Mouse (Mus musculus) mouse embryonic stem cell (cell line): ENCODE results near the gene Peg3.

Experiments
- in situ Hi-C, 2 experiments: fragments of 300-500 bp; cut with MboI; formaldehyde crosslinking; loops; 1 replicate in 1 of 2; 3 replicates in 1 of 2; pipeline ENCODE4 v1.14.3; 2019 to 2020; ENCODE audit warnings: low sequenced_read_pairs in 2 of 2, low pct_unique_long_range_greater_than_20kb in 1 of 2, mixed read lengths in 1 of 2; ENCODE audit not compliant: unreplicated experiment in 1 of 2

The Peg3 gene

DNA sequence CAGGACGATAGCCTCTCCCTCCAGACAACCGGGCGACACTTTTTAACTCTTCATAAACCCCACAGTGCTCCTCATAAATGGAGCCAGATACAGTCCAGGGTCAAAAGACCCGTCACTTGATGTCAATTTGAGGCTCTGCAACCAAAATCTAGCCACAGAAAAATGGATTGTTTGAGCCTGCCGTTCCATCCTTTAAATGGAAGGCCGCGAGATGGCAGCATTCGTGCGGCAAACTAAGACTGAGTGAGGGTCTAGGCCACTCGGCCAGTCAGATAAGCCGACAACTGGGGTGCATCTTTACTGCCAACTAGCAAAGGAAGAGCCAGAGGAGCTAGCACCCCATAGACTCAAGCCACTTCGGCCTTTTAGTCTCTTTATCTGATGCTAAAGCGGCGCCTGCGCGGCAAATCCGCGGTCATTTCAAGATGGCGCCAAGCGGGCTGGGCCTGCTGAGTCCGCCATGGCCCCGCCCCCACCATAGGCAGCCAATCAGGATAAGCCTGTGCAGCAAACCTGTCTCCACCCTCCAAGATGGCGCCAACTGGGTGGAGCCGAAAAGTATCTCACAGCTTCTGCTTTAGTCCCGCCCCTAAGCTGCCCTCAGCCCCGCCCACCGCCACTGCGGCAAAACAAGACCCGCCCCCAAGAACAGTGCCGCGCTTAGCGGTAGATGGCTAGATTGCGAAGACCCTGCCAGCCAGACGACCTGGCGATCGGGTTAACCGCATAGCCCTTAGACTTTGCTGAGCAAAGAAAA lies 992 bp downstream of the Peg3 start:
- in situ Hi-C loops: loop anchor here in 1 of 2 experiments (10.0 kb wide), 1 partner anchor 206 kb away; no protein-coding TSS in a partner anchor

DNA sequence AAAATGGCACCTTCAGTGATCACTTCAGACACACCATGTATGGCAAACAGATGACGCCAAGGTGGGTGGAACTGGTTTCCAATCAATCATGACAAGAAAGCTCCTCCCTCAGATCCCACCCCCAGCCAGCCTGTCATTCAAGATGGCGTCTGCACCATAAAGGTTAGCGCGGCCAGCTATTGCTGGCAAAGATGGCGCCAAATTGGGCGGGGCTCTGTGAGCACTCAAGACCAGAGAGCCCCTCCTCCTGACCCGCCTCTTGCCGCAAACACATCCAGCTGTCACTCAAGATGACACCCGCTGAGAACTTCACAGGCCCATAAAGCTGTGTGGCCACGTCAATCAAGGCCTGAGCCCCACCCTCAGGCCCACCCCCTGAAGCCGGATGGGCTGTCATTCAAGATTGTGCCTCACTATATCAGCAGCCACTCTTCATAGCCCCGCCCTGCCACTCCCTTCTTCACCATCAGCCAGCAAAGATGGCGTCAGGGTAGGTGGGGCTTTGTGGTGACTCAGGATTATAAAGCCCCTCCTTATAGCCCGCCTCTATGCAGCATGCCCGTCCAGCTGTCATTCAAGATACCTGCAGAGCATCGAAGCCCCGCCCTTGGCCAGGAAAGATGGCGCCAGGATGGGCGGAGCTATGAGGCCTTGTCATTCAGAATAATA lies 1.8 kb downstream of the Peg3 start:
- in situ Hi-C loops: loop anchor here in 1 of 2 experiments (10.0 kb wide), 1 partner anchor 206 kb away; no protein-coding TSS in a partner anchor

DNA sequence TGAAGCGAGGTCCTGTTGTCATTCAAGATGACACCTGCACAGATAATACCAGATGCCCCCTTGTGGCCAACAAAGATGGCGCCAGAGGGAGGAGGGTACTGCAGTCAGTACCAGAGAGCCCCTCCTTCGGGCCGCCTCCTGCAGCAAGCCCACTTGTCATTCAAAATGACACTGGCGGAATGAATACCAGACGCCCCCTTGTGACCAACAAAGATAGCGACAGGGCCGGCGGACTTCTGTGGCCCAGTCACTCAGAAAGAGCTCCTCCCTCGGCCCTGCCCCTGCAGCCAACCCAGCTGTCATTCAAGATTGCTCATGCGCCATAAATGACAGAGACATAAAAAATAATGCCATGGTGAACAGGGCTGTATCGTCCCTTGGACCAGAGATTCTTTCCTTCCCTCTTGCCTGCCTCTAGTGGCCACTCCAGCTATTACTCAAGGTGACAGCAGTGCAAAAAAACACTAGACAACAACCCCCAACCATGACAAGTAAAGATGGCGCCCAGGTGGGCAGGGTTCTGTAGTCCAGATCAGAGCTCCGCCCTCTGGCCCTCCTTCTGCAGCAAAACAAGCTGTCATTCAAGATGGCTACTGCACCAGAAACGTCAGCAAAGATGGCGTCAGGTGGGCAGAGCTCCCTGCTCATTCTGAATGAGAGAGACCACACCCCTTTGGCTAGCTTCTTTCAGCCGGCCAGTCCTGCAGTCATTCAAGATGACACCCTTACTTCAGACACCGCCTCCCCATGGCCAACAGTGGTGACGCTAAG lies 2.7 kb downstream of the Peg3 start:
- in situ Hi-C loops: loop anchor here in 1 of 2 experiments (10.0 kb wide), 1 partner anchor 207 kb away; no protein-coding TSS in a partner anchor

DNA sequence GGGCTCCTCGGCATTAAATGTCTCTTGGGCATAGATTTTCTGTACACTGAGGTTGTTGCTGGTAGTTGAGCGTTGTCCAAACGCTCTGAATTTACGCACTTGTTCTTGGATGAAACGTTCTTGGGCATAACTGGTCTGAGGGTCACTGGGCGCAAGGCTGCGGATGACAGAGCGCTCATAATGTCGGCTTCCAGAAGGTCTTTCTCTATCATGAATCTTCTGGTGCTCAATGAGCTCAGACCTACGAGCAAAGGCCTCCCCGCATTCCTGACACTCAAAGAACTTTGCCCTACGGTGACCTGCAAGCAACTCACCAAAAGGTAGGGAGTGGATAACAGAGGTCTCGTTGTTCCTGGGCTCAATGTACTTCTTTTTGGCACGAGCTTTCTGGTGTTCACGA lies 20.8 kb downstream of the Peg3 start:
- in situ Hi-C loops: loop anchor here (5.0 to 25.0 kb wide), 3 partner anchors 52 to 578 kb away; partner anchors contain the start of gene Gm45844 (in 1 of the 2)

DNA sequence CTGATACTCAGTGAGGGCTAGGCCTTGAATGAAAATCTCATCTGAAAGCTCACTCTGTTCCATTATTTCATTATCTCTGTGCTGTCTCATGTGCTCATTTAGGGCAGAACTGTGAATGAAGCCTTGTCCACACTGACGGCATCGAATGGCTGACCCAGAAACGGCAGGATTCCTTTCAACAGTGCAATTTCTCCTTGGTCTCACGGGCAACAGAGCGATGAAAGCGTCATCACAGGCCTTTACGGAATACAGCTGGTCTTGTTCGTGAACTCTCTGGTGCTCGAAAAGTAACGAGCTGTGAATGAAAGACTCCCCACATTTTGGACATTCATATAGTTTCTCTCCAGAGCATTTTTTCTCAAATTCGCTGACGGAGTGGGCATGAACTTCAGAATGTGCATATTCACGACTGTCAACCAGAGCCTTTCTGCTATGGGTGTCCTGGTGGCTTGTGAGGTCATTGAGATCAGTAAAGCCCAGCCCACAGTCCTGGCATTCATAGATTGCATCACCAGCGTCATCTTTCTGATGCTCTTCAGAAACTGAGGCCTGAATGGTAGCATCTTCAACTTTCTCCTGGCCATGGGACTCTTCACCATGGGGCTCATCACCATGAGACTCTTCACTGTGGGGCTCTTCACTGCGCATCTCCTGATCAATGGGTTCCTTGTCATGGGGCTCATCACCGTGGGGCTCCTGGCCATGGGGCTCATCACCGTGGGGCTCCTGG lies 21.6 kb downstream of the Peg3 start:
- in situ Hi-C loops: loop anchor here (5.0 to 25.0 kb wide), 3 partner anchors 51 to 579 kb away; partner anchors contain the start of gene Gm45844 (in 1 of the 2)

DNA sequence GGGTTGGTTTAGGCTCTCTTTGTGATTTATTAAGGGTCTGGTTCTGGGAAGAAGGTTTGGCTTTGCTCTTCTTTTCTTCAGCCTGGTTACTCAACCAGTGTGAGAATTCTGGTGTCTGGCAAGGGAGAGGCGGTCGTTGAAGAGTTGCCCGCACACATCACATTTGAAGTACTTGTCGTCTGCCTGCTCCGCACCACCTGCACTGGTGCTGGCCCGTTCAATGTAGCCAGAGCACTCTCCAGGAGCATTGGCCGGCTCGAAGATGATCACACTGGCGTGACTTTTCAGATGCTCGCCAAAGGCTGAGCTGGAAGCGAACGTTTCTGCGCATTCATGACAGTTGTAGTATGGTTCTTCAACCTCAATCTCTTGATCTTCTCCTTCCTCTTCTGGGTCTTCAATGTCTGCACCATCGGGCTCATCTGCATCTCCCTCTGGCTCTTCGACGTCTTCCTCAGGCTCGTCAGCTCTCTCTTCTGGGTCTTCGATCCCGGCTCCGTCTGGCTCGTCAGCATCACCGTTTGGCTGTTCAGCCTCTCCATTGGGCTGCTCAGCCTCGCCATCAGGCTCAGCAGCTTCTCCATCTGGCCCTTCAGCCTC lies 22.7 kb downstream of the Peg3 start:
- in situ Hi-C loops: loop anchor here (5.0 to 25.0 kb wide), 3 partner anchors 50 to 580 kb away; partner anchors contain the start of gene Gm45844 (in 1 of the 2)

DNA sequence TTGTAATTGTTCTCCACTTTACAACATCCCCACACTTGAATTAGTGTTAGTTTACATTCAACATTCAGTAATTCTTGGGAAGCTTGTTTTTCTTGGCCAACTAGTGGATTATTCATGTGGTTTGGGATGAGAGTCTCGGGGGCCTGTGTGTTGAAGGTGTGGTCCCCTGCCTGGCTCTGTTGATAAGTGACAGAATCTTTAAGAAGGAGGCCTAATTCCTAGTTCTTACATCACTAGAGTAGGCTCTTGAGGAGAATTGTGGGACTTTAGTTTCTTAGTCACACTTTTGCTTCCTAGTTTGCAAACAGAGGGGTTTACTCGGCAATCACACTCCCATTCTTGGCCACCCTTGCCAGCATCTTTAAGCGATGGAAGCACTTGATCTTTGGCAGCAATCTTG lies 31.0 kb downstream of the Peg3 start:
- in situ Hi-C loops: loop anchor here (25.0 kb wide), 3 partner anchors 112 to 588 kb away; partner anchors contain the start of genes Gm45844 (in 1 of the 2) and Olfr1344 (in 1 of the 2)

DNA sequence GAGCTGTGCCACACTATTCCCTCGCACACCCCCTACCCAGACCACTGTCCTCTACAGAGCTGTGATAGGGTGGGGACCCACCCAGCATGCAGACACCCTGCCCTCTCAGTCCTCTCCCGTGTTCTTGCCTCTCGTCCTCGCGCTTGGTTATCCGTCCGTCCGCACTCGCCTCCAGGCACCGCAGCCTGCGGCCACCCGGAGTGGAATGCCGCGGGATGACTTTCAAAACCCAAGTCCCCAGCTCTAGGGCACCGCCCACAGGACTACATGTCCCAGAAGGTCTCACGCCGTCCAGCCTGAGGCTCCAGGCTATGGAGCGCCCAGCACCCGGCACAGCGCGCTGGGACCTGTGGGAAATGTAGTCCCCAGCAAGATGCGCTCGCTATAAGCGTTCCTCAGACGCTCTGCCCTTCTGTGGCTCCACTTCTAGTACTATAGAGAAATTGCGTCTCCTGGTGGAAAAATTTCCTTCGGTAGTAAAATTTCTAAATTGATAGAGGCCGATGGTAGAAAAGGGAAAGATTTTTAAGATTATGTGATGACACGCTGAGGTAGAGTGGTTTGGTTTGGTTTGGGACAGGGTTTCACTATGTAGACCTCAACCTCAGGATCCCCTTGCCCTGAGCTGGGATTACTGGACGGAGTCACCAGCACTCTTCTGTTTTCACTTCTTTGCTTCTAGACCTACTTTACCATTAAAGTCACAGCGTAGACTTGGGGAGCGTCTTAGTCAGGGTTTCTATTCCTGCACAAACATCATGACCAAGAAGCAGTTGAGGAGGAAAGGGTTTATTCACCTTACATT lies 33.8 kb downstream of the Peg3 start, which contains the start of gene Zim1:
Zim1 (minus strand) TSS at position 210 of the 805 bp plus-strand sequence.
- in situ Hi-C loops: loop anchor here (25.0 kb wide), 3 partner anchors 109 to 591 kb away; partner anchors contain the start of genes Gm45844 (in 1 of the 2) and Olfr1344 (in 1 of the 2)

DNA sequence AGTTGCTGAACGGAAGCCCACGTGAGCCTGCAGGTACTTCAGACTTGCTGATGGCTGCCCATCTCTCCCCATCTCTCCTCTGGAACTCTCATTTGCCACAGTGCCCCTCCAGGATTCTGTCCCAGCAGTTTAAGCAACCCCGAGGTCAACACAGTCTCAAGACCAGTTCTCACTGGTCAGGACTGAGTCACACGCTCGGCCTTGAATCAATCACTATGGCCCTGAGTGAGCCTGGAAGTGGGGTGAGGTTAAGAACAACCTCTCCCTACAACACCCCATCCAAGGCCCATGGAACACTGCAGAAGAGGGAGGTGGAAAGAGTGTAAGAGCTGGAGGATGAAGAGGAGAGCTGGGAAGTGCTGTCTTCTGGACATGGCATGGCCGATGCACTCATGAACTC lies 44.7 kb downstream of the Peg3 start:
- in situ Hi-C loops: loop anchor here (25.0 kb wide), 3 partner anchors 98 to 602 kb away; partner anchors contain the start of genes Gm45844 (in 1 of the 2) and Olfr1344 (in 1 of the 2)

DNA sequence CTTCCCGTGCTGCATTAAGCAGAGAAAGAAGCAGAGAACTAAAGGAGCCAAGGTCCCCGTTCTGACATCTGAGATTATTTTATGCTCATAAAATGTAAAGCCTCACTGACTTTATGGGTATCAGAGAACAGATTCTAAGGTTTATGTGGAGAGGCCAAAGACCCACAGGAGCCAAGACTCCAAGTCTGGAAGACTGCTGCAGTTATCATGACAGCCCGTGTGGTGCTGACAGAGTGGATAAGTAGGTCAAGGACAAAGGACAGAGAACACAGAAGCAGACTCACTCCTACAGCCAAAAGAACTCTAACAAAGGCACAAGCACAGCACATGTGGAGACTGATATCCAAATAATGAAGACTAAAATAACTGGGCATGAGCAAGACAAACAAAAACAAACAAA lies 63.5 kb downstream of the Peg3 start:
- in situ Hi-C loops: loop anchor here in 1 of 2 experiments (25.0 kb wide), 1 partner anchor 521 kb away; no protein-coding TSS in a partner anchor

DNA sequence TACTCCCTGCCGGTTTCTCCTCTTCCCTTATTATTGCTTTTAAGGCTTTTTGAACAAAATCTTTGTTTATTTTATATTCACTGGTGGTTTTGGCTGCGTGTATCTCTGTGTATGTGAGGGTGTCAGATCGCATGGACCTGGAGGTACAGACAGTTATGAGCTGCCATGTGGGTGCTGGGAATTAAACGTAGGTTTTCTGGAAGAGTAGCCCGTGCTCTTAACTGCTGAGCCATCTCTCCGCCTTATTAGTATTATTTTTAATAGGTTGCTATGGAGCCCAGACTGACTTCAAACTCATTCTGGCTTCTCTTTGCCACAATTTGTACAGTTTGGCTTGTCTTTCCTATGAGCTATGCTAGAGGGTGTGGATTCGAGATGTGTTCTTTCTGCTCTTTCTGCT lies 66.8 kb downstream of the Peg3 start:
- in situ Hi-C loops: loop anchor here in 1 of 2 experiments (25.0 kb wide), 1 partner anchor 524 kb away; no protein-coding TSS in a partner anchor

DNA sequence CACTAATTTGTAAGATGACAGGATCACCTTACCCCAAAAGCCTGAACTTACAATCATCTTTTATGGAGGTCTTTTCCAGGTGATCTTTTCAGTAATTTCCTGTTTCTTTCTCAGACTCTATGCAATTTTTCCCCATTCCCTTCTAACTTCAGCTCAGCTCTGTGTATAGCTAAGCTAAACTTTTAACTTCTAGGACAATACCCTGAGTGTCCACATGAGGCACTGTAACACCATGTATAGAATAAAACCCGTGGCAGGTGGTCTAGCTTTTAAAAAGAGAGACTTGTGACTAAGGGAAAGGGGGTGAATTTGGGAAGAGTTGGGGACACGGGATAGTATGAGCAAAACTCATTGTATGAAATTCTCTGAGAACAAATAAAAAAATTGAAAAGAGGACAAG lies 70.6 kb downstream of the Peg3 start:
- in situ Hi-C loops: loop anchor here (5.0 to 25.0 kb wide), 4 partner anchors 48 to 528 kb away; no protein-coding TSS in a partner anchor

DNA sequence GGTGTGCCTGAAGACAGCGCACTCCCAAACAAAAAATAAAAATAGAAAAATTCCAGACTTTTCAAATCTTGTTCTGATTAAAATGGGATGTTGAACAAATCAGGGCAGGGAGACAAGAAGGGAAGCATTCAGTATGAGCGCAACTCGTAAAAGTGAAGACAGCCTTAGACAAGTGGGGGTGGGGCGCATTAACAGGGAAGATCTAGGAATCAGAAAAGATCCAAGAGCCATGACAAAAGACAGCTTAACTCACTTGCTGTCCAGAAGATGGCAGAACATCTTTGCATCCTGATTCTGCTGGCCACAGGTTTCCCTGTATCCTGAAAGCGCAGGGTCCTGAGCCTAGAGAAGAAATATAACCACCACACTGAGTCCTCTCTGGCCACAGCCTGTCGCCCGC lies 71.6 kb downstream of the Peg3 start:
- in situ Hi-C loops: loop anchor here (5.0 to 25.0 kb wide), 4 partner anchors 49 to 529 kb away; no protein-coding TSS in a partner anchor
